Mouse (Mus musculus) granulocyte monocyte progenitor cell, adult 5-6 weeks (primary cell): Measurements from ENCODE around the gene Hs6st3. TPM values are rescaled to one million over a fixed set of nuclear protein-coding genes. Genes with fewer than 3 reads are reported as not detected.

Experiments
- ATAC-seq: replicated peaks from 2 replicates; pipeline ENCODE4 v1.8.0; 2016; ENCODE audit warnings: mild to moderate bottlenecking, moderate TSS enrichment, inconsistent platforms; ENCODE audit not compliant: poor library complexity, severe bottlenecking
- total RNA-seq, 2 experiments: library from RNA; stranded (forward) in 1 of 2; stranded (reverse) in 1 of 2; fragments of 200-712, 200-1000 nt in 1 of 2; fragments of >200 nt in 1 of 2; fragmentation: Nextera tagmentation in 1 of 2; gene quantifications; 2 replicates each; pipeline ENCODE4 v1.2.3; 2014 to 2017

Gene Hs6st3
- total RNA-seq, 2 experiments from 2014 or later: not detected

DNA sequence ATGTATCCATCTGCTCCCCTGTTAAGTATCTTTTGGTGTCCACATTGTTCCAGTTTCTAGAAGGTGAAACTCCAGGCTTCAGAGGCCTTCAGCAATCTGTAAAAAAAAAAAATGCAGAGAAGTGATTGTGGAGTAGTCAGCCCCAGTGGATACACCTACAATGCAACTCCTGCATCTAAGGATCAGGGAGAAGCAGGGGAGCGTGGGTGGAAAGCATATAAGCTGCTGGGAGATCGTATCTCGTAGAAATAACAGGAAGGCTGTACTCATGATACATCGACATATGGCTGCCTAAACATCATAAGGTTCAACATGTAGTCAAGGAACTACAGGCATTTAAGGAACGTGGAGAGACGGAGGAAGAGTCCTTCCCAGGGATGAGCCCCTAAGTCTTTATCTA, 109.0 kb downstream of the Hs6st3 start:
- no peak for ATAC-seq

DNA sequence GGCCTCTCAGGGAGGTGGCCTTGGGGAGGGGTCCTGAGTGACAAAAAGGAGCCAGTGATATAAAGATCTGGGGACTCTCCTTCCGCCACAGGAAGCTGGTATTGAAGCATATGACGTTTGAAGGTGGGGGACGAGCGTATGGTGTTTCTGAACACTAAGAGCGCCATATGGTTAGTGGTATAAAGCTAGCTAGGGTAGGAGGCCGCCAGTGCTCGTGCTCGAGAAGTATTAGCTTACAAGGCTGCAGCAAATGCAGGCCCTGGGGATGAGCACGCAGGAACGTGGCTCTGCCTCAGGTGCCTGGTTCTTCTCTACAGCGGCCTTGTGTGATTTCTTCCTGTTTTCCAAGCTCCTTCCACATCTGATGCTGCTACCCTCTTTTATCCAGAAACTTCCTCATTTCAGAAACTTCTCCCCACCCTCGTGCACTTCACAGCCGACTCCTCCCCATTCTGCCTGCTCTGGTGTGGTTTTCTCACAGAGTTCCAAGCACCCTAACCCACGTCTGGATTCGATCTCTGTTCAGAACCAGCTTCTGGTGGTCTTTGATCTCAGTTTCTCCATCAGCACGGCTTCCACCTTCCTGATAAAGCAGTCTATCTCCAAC, 110.0 kb downstream of the Hs6st3 start:
- ATAC-seq: peak; percentile 63

- ATAC-seq: no peak
Measured at GRCm38 (mm10) chr14:119250353-119250752, 112.2 kb downstream of the Hs6st3 start.

- ATAC-seq: no peak
Measured at GRCm38 (mm10) chr14:119255396-119255795, 117.3 kb downstream of the Hs6st3 start.

DNA sequence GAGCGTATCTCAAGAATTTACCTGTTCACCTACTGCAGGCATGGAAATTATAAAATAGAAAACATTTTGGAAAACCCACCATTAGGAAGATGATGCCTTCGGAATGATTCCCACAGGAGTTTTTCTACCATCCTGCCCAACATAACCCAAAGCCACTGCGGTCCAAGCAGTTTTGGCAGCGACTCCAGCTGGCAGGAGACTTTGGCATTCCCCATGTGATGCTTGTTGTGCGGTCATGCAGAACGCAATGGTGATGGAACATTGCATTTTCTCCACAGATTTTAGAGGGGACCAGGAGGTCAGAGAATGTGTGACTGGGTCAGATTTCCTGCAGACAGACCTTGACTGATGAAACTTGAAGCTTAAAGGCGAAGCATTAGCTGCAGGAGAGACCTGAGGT, 118.9 kb downstream of the Hs6st3 start:
- no peak for ATAC-seq

- peak; percentile 89 for ATAC-seq
Measured at GRCm38 (mm10) chr14:119260176-119260962, 122.2 kb downstream of the Hs6st3 start.

- no peak for ATAC-seq
Measured at GRCm38 (mm10) chr14:119266334-119266733, 128.2 kb downstream of the Hs6st3 start.

DNA sequence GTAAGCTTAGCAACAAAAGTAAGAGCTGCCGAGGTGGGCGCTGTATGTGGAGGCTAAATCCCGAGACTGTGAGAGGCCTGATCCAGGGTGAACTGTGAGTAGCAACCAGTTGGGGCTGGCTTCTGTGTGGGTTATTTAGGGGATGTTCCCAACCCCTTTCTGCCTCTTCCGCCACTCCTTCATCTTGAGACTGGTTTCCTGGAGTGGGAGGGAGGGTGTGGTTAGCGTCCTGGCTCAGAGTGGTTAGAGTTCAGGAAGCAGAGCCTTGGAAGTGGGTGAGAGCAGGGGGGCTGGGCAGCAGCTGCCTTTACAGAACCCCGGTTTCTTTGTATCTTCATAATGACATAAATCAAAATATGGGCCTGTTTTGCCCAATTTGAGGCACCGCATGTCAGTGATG, 134.9 kb downstream of the Hs6st3 start:
- peak; percentile 90 for ATAC-seq

- ATAC-seq: peak; percentile 68
Measured at GRCm38 (mm10) chr14:119278156-119278555, 140.0 kb downstream of the Hs6st3 start.

DNA sequence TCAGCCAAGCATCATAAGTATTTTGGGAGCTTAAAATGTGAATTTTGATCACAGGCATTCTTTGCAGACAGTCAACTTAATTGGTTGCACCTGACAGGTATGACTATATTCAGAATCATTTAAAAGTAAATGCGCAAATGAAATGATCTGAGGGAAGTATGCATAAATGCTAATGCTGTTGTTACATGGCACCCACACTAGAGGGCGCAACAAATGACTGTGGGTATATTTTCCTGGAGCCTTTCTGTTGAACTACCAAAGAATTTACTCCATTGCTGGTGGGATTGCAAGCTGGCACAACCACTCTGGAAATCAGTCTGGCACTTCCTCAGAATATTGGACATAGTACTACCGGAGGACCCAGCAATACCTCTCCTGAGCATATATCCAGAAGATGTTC, 145.8 kb downstream of the Hs6st3 start:
- peak; percentile 50; the same call in 1 of the 2 replicates for ATAC-seq

DNA sequence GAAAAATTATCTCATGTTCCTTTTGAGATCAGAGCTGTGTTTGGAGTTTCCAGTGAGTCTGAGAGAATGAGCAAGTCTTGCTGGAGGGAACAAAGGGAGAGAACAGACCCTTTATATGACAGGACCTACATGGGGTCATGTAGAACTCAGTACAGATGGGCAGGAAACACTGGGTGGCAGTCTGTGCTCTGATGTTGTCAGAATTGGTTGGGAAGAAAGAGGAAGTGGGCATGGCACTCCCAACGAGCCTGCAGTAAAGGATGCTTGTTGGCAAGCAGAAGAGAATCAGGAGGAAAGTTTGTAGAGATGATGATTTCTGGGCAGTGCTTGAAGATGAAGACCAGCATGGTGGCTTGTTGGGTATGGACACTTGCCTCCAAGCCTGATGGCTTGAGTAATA, 151.5 kb downstream of the Hs6st3 start:
- peak; percentile 93 for ATAC-seq

DNA sequence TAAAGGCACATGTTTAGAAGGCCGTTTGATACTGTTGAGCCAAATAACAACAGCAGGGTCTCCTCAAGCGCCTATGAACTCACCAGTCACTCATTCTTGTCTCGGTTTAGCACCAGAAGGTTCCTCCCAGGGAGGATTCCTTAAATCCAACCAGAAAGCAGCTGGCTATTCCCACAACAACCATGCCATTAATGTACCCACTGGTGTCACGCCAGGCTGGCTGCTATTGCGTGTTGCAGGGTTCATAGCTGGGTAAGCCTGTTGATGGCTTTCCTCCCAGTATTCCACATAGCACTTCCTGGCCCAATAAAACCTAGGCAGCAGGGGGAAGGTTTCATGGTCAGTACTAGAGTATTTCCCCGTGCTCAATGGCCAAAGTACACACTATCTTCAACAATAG, 155.9 kb downstream of the Hs6st3 start:
- ATAC-seq: no peak

GRCm38 (mm10) chr14:119306461-119306860, 168.3 kb downstream of the Hs6st3 start:
- ATAC-seq: no peak

DNA sequence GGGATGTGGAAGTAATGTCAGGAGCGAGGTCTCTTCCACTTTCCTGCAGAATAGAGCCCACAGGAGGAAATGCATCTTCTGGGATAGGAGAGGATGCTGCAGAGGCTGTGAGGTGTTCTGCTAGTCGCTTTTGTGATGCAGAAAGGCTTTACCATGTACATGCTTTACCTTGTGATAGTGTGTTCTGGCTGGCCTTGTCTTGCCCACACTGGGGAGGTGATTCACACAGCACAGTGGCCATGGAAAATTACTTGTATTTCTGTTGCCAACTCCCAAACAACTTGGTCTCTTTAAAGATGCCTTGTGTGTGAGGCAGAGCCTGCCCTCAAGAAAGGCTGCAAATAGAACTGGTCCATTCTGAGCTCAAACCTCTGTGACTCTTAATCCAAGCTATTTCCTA, 180.2 kb downstream of the Hs6st3 start:
- no peak for ATAC-seq

DNA sequence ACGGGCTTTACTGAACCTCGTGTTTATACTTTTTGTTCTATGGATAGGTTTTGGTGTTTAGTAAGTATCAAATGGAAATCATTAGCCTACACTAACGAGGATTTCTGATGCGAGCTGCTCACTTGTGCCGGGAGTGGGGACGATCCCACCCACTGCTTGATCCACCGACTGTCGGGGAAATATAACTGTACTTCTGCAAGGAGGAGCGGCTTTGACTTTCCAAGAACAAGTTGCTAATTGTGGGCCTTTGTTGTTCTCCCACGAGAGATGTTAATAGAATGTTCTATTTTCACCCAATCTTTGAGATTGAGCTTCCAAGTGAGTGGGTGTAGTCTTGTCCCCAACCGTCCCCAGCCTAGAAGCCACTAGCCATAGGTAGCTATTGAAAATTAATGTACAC, 209.1 kb downstream of the Hs6st3 start:
- ATAC-seq: no peak

DNA sequence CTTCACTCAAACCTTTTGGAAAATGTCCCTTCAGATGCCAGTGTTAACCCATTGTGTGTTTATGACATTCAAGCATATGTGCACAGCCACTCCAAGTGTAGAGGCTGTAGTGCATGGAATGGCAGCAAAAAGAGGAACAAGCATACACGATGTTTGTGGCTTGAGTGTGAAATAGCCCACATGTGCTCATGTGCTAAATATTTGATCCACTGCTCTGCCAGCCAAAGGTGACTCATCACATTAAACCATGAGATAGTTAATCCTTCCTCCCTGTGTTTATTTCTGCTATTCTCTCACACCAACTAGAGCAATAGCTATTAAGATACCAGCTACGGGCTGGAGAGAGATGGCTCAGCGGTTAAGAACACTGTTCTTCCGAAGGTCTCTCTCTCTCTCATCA, 223.3 kb downstream of the Hs6st3 start:
- ATAC-seq: peak; percentile 52; the same call in 1 of the 2 replicates

DNA sequence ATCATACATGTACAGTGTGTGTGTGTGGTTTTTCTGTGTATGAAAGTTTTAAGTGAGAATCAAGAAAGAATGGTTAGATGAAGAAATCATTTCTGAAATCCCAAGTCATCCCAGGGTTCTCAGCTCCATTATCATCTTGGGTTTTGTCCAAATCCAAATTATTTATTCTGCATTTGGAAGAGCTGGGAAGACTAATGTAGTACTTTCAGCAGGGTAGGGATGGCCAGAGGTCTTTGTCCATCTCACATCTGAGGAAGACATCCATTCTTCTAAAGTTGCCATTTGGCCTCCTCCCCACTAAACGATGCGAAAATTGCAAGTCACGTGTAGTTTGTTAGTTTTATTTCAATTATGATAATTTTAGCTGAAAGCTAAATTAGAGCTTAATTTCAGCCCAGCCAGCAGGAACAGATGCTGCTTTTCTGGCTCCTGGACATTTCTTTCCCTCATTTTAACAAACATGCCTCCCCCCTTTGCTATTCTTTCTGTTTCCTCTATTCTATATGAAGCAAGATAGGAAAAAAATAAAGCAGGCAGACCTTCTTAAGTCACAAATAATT, 229.8 kb downstream of the Hs6st3 start:
- ATAC-seq: no peak

- ATAC-seq: no peak
Measured at GRCm38 (mm10) chr14:119369274-119369673, 231.1 kb downstream of the Hs6st3 start.

DNA sequence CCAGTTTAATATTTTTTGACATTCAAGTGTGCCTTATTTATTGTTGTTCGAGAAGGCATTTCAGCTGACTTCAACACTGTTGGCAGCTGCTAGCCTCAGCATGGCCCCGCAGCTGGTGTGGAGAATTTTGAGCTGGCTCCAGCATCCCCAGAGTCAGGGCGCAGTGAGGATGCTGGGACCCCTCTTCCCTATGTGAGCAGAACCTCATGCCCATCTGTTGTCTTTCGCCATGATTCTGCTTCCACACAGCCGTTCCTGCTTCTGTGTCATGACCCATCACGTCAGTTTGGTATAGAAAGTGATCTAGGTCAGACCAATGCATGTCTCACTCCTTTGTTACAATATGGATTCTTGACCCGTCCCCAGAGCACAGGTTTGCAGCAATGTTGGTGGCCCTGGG, 231.9 kb downstream of the Hs6st3 start:
- no peak for ATAC-seq

DNA sequence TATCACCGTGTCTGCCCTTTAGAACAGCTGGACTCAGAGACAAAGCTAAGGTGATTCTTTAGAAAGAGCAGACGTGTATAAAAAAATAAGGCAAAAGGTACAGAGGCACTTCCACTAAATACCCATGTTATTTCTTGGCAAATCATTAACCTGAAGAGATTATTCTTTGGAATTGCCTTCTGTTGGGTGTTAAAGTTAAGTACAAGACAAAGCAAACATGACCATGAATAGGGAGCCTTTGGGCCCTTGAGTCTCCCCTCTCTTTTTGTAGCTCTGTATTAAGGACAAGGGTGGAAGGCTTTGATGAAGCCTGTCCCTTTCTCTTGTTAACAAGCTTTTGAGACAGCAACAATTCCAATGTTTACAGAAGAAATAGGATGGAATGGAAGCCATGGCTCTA, 241.2 kb downstream of the Hs6st3 start:
- ATAC-seq: no peak

DNA sequence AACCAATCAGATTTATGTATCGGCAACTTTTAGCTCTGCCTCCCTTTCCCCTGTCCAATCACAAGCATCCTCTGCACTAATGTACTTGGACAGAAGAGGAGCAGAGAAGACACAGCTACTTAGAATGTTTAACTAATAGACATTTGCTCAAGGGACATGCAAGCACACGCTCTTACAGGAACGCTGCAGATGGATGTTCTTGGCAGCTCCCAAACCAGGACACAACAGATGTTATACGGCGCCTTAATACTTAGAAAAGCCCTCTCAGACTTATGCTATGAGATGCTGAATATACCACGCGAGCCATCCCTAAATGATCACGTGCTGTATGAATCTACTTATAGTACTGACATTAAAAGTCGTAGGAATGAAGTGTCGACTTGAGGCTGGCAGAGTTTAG, 263.5 kb downstream of the Hs6st3 start:
- no peak for ATAC-seq
